9 mouse cellular contexts compared by ENCODE assay signal in the genomic region with DNA sequence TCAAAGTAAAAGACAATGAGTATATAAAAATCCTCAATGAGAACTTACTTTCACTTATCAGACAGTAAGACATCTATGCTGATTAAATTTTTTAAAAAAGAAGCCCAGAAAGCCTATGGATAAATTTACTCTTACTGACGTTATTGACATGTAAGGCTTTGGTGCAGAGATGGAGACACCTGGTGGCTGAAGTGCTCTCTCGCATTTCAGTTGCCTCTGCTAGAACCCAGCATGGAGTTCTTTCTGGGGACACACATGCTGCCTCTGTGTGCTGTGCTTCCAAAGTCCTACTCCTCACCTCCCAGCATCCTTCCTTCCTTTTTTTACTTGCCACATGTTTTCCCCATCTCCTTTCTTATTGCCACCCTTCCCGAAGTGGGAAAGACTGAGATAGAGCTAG. TPM values are rescaled to one million over a fixed set of nuclear protein-coding genes. Genes with fewer than 3 reads are reported as not detected.
DNase-seq lines count a peak whose midpoint lies in the region; ATAC-seq lines count a peak whose summit lies in the region.
"Had no signal": no experiment of that assay in that cellular context is flagged by ENCODE, and none has a peak within 500 bp of the region (broad histone marks: within the 10 kb centered on the region; RNA-seq: fewer than 3 reads in every experiment).

No protein-coding gene starts in this region.

- H3K4me2 ChIP-seq in limb, embryonic 11.5 days (ENCODE audit: low read depth, severe bottlenecking), result no peak overlapping the region
- H3K4me2 ChIP-seq in hindbrain, embryonic 14.5 days (replicated peaks), result no peak overlapping the region
- H3K4me2 ChIP-seq in neural tube, embryonic 14.5 days (ENCODE audit: low read depth, low read length), result no peak overlapping the region

- DNase-seq in limb, embryonic 11.5 days (ENCODE audit: low spot score), result peak; percentile 34
- DNase-seq in limb, embryonic 10.5 days (ENCODE audit: low spot score), result no peak
- peak; percentile 51 for DNase-seq in ZHBTc4 (ENCODE audit: low read depth, low spot score)
- DNase-seq in embryo, embryonic 10 days (ENCODE audit: low spot score), result peak; percentile 62
- DNase-seq in hindbrain, embryonic 14.5 days (ENCODE audit: low spot score), result peak; percentile 83
- DNase-seq in left cerebral cortex, postnatal 25 days (ENCODE audit: low spot score in 2 of 2), result peak; percentile 66 to 85

- no peaks in the 10 kb centered on the region for H3K9me3 ChIP-seq in limb, embryonic 11.5 days (ENCODE audit: control insufficient read depth, low read length)
- H3K9me3 ChIP-seq in limb, embryonic 10.5 days (replicated peaks), result no peaks in the 10 kb centered on the region
- no peaks in the 10 kb centered on the region for H3K9me3 ChIP-seq in hindbrain, embryonic 14.5 days (ENCODE audit: control insufficient read depth, low read length)
- no peaks in the 10 kb centered on the region for H3K9me3 ChIP-seq in neural tube, embryonic 14.5 days (ENCODE audit: control insufficient read depth, low read length)

- no peak overlapping the region for H3K27ac ChIP-seq in limb, embryonic 11.5 days (replicated peaks; ENCODE audit: low read depth, low read length)
- H3K27ac ChIP-seq in limb, embryonic 10.5 days, result no peak overlapping the region
- H3K27ac ChIP-seq in hindbrain, embryonic 14.5 days, result no peak overlapping the region
- no peak overlapping the region for H3K27ac ChIP-seq in neural tube, embryonic 14.5 days (ENCODE audit: low read depth, low read length)

- WGBS in limb, embryonic 11.5 days, result 36% methylated on average over 3 of the region's 3 CpGs
- 49% methylated on average over 3 of the region's 3 CpGs for WGBS in limb, embryonic 10.5 days
- WGBS in hindbrain, embryonic 14.5 days, result 31% methylated on average over 3 of the region's 3 CpGs
- WGBS in neural tube, embryonic 14.5 days, result 36% methylated on average over 3 of the region's 3 CpGs

- H3K9ac ChIP-seq in limb, embryonic 11.5 days (ENCODE audit: low read length), result no peak overlapping the region
- no peak overlapping the region for H3K9ac ChIP-seq in hindbrain, embryonic 14.5 days
- no peak overlapping the region for H3K9ac ChIP-seq in neural tube, embryonic 14.5 days (replicated peaks; ENCODE audit: low read depth, low read length)

- intact Hi-C loops in left cerebral cortex, postnatal 25 days (cut with DNase I), result loop anchor here (2.0 to 5.0 kb wide), 2 partner anchors 148 to 410 kb away; no protein-coding TSS in a partner anchor

- no peak overlapping the region for H3K4me3 ChIP-seq in limb, embryonic 11.5 days (ENCODE audit: low read depth, low read length)
- H3K4me3 ChIP-seq in limb, embryonic 10.5 days, result no peak overlapping the region
- no peak overlapping the region for H3K4me3 ChIP-seq in hindbrain, embryonic 14.5 days (replicated peaks; ENCODE audit: low read length)
- no peak overlapping the region for H3K4me3 ChIP-seq in neural tube, embryonic 14.5 days (ENCODE audit: low read depth, low read length)
- H3K4me3 ChIP-seq: erythroblast, embryonic 14.5 days had no signal

- no peaks in the 10 kb centered on the region for H3K4me1 ChIP-seq in limb, embryonic 11.5 days (ENCODE audit: control insufficient read depth, insufficient read depth, low read length)
- no peaks in the 10 kb centered on the region for H3K4me1 ChIP-seq in limb, embryonic 10.5 days
- no peaks in the 10 kb centered on the region for H3K4me1 ChIP-seq in hindbrain, embryonic 14.5 days (replicated peaks; ENCODE audit: control insufficient read depth, insufficient read depth, low read length)
- no peaks in the 10 kb centered on the region for H3K4me1 ChIP-seq in neural tube, embryonic 14.5 days (ENCODE audit: control insufficient read depth, insufficient read depth, low read length)

- H3K27me3 ChIP-seq in limb, embryonic 11.5 days (ENCODE audit: control insufficient read depth, insufficient read depth, low read length), result no peaks in the 10 kb centered on the region
- no peaks in the 10 kb centered on the region for H3K27me3 ChIP-seq in limb, embryonic 10.5 days (ENCODE audit: low read depth, poor library complexity, severe bottlenecking)
- no peaks in the 10 kb centered on the region for H3K27me3 ChIP-seq in hindbrain, embryonic 14.5 days (ENCODE audit: control insufficient read depth, insufficient read depth, low read length)
- no peaks in the 10 kb centered on the region for H3K27me3 ChIP-seq in neural tube, embryonic 14.5 days (ENCODE audit: control insufficient read depth, insufficient read depth, low read length)

- H3K36me3 ChIP-seq in limb, embryonic 11.5 days (ENCODE audit: control insufficient read depth, insufficient read depth, low read length), result no peaks in the 10 kb centered on the region
- no peaks in the 10 kb centered on the region for H3K36me3 ChIP-seq in limb, embryonic 10.5 days
- H3K36me3 ChIP-seq in hindbrain, embryonic 14.5 days (replicated peaks; ENCODE audit: control insufficient read depth, insufficient read depth), result no peaks in the 10 kb centered on the region
- H3K36me3 ChIP-seq in neural tube, embryonic 14.5 days (ENCODE audit: control insufficient read depth, insufficient read depth, low read length), result no peaks in the 10 kb centered on the region

- no peak for ATAC-seq in limb, embryonic 11.5 days (ENCODE audit: insufficient number of reproducible peaks, low FRiP score, low TSS enrichment, low read depth)
- peak; percentile 77; the same call in 1 of the 2 replicates for ATAC-seq in hindbrain, embryonic 14.5 days (ENCODE audit: low FRiP score)
- ATAC-seq in neural tube, embryonic 14.5 days (ENCODE audit: low read depth), result peak; percentile 82
- no peak for ATAC-seq in megakaryocyte-erythroid progenitor cell, adult 5-6 weeks (replicated peaks; ENCODE audit: low FRiP score, low TSS enrichment, poor library complexity, severe bottlenecking)

RNA-seq across cellular contexts. Expression of a gene that starts 58.4 kb away (rescaled TPM):
- not detected in 2 replicates for polyA plus RNA-seq in limb, embryonic 11.5 days (2014; fragmentation: Nextera tagmentation; extraction: Ambion mirVana)
- polyA plus RNA-seq in limb, embryonic 10.5 days (2016; fragmentation: Nextera tagmentation; extraction: Ambion mirVana), result 0.06 TPM in 1 of 2 replicates, not detected in the other
- polyA plus RNA-seq in hindbrain, embryonic 14.5 days (2014; fragmentation: Nextera tagmentation; extraction: Ambion mirVana), result 1.1 and 1.7 TPM in 2 replicates
- 1 to 10 TPM; 4.4 to 5.0 TPM for total RNA-seq in left cerebral cortex, postnatal 25 days (2021)
- 0.79 and 1.8 TPM in 2 replicates for polyA plus RNA-seq in neural tube, embryonic 14.5 days (2014; fragmentation: Nextera tagmentation; extraction: Ambion mirVana)
- total RNA-seq in megakaryocyte-erythroid progenitor cell, adult 5-6 weeks (2014; fragmentation: Nextera tagmentation), result not detected in 2 replicates
- total RNA-seq in megakaryocyte-erythroid progenitor cell, adult 5-6 weeks (2017), result not detected in 2 replicates
- polyA plus RNA-seq: erythroblast, embryonic 14.5 days had no signal

Comparison
In these comparisons a context has a peak if more than half of its experiments do, and no peak if none do; other contexts are left out.
1. ATAC-seq: peak in hindbrain, embryonic 14.5 days (single experiment) and neural tube, embryonic 14.5 days (single experiment); none in limb, embryonic 11.5 days (single experiment) and megakaryocyte-erythroid progenitor cell, adult 5-6 weeks (single experiment).